Comparison of ENCODE assay signal across 14 mouse cellular contexts in genomic region chr11:98755726-98756380, GRCm38 (mm10). TPM values are rescaled to one million over a fixed set of nuclear protein-coding genes. Genes with fewer than 3 reads are reported as not detected.
DNase-seq lines count a peak whose midpoint lies in the region; ATAC-seq and TF ChIP-seq lines count a peak whose summit lies in the region.
"Had no signal": no experiment of that assay in that cellular context is flagged by ENCODE, and none has a peak within 500 bp of the region (broad histone marks: within the 10 kb centered on the region; RNA-seq: fewer than 3 reads in every experiment).

No protein-coding gene starts in this region.

- H3K9ac ChIP-seq in heart, embryonic 11.5 days (ENCODE audit: low read depth, low read length): no peak overlapping the region
- H3K9ac ChIP-seq in heart, embryonic 16.5 days (ENCODE audit: low read length): 0 out of 2 replicates have a peak overlapping the region, but pooled peaks have one; percentile 11
- no peak overlapping the region for H3K9ac ChIP-seq in stomach, postnatal 0 days (ENCODE audit: low read length)
- no peak overlapping the region for H3K9ac ChIP-seq in lung, postnatal 0 days (replicated peaks; ENCODE audit: low read depth)
- H3K9ac ChIP-seq: hindbrain, embryonic 13.5 days; limb, embryonic 15.5 days had no signal

- peaks cover 53% of the 10 kb centered on the region for H3K4me1 ChIP-seq in heart, embryonic 11.5 days (ENCODE audit: control insufficient read depth, insufficient read depth, low read length)
- peaks cover 55% of the 10 kb centered on the region for H3K4me1 ChIP-seq in heart, embryonic 16.5 days (ENCODE audit: control insufficient read depth, insufficient read depth, low read length)
- peaks cover 16% of the 10 kb centered on the region for H3K4me1 ChIP-seq in stomach, postnatal 0 days (replicated peaks; ENCODE audit: control insufficient read depth, insufficient read depth)
- H3K4me1 ChIP-seq in lung, postnatal 0 days (ENCODE audit: insufficient read depth, low read depth, low read length): peaks cover 35% of the 10 kb centered on the region

- peaks cover 22% of the 10 kb centered on the region for H3K36me3 ChIP-seq in heart, embryonic 11.5 days (ENCODE audit: control insufficient read depth, insufficient read depth, low read length)
- peaks cover 40% of the 10 kb centered on the region for H3K36me3 ChIP-seq in heart, embryonic 16.5 days (ENCODE audit: control insufficient read depth, insufficient read depth)
- peaks cover 12% of the 10 kb centered on the region for H3K36me3 ChIP-seq in stomach, postnatal 0 days (ENCODE audit: control insufficient read depth, insufficient read depth, low read length)
- 0 out of 2 replicates have a peak, but pooled peaks cover 5% of the 10 kb centered on the region for H3K36me3 ChIP-seq in lung, postnatal 0 days (ENCODE audit: insufficient read depth, low read length)

- intact Hi-C loops in heart, postnatal 36 days (cut with DNase I): no loop called here

- WGBS in heart, embryonic 11.5 days (ENCODE audit: insufficient replicate concordance): 79% methylated on average over 6 of the region's 6 CpGs
- 79% methylated on average over 6 of the region's 6 CpGs for WGBS in heart, embryonic 16.5 days
- WGBS in stomach, postnatal 0 days: 87% methylated on average over 6 of the region's 6 CpGs
- 95% methylated on average over 6 of the region's 6 CpGs for whole genome bisulfite sequencing in lung, postnatal 0 days

- no peak overlapping the region for H3K4me3 ChIP-seq in heart, embryonic 11.5 days (ENCODE audit: low read depth, low read length)
- no peak overlapping the region for H3K4me3 ChIP-seq in heart, embryonic 16.5 days (ENCODE audit: low read length)
- H3K4me3 ChIP-seq in stomach, postnatal 0 days (ENCODE audit: low read depth, low read length): no peak overlapping the region
- H3K4me3 ChIP-seq in lung, postnatal 0 days (ENCODE audit: low read depth, low read length): no peak overlapping the region
- H3K4me3 ChIP-seq: embryonic facial prominence, embryonic 10.5 days; hindbrain, embryonic 13.5 days; limb, embryonic 15.5 days; neural tube, embryonic 13.5 days had no signal

- no peak for TF ChIP-seq EP300 in stomach, postnatal 0 days (optimal IDR thresholded peaks at IDR 0.05)
- TF ChIP-seq EP300 in lung, postnatal 0 days (IDR thresholded peaks at IDR 0.05): no peak

- H3K4me2 ChIP-seq in heart, embryonic 11.5 days: peak overlapping the region; percentile 18; the same call in 1 of the 2 replicates
- no peak overlapping the region for H3K4me2 ChIP-seq in heart, embryonic 16.5 days (ENCODE audit: low read depth, low read length)
- H3K4me2 ChIP-seq in stomach, postnatal 0 days (replicated peaks; ENCODE audit: low read depth): no peak overlapping the region
- no peak overlapping the region for H3K4me2 ChIP-seq in lung, postnatal 0 days (replicated peaks; ENCODE audit: low read depth, low read length)
- H3K4me2 ChIP-seq: hindbrain, embryonic 13.5 days; limb, embryonic 15.5 days; neural tube, embryonic 13.5 days had no signal

- DNase-seq in heart, postnatal 36 days: no peak
- peak; percentile 65 for DNase-seq in testis, postnatal 10 days (ENCODE audit: low spot score)
- DNase-seq in testis, postnatal 14 days (ENCODE audit: low spot score): no peak
- peak; percentile 16 for DNase-seq in stomach, postnatal 0 days (ENCODE audit: low spot score)
- no peak for DNase-seq in right cerebral cortex, adult 2 months (ENCODE audit: low spot score in 2 of 2)
- DNase-seq in lung, postnatal 0 days (ENCODE audit: low spot score): no peak
- DNase-seq: kidney, adult 8-10 months had no signal

- H3K9me3 ChIP-seq in heart, embryonic 11.5 days (replicated peaks; ENCODE audit: control insufficient read depth, low read length): no peaks in the 10 kb centered on the region
- no peaks in the 10 kb centered on the region for H3K9me3 ChIP-seq in heart, embryonic 16.5 days (replicated peaks; ENCODE audit: control insufficient read depth, low read length)
- H3K9me3 ChIP-seq in stomach, postnatal 0 days (ENCODE audit: control insufficient read depth, low read length): no peaks in the 10 kb centered on the region
- no peaks in the 10 kb centered on the region for H3K9me3 ChIP-seq in lung, postnatal 0 days (ENCODE audit: low read length)
- H3K9me3 ChIP-seq: embryonic facial prominence, embryonic 10.5 days; hindbrain, embryonic 13.5 days; limb, embryonic 15.5 days; neural tube, embryonic 13.5 days had no signal

- no peaks in the 10 kb centered on the region for H3K27me3 ChIP-seq in heart, embryonic 11.5 days (ENCODE audit: control insufficient read depth, insufficient read depth, low read length)
- H3K27me3 ChIP-seq in heart, embryonic 16.5 days (ENCODE audit: control insufficient read depth, insufficient read depth, low read length): no peaks in the 10 kb centered on the region
- H3K27me3 ChIP-seq in stomach, postnatal 0 days (ENCODE audit: control insufficient read depth, insufficient read depth, low read length): no peaks in the 10 kb centered on the region
- H3K27me3 ChIP-seq in lung, postnatal 0 days (replicated peaks; ENCODE audit: insufficient read depth, low read length): no peaks in the 10 kb centered on the region
- H3K27me3 ChIP-seq: CH12.LX; hindbrain, embryonic 13.5 days; limb, embryonic 15.5 days; neural tube, embryonic 13.5 days had no signal

- peak overlapping the region; percentile 47; the same call in 1 of the 2 replicates for H3K27ac ChIP-seq in heart, embryonic 11.5 days (ENCODE audit: low read depth, low read length)
- H3K27ac ChIP-seq in heart, embryonic 16.5 days (ENCODE audit: low read length): peak overlapping the region; percentile 55
- no peak overlapping the region for H3K27ac ChIP-seq in stomach, postnatal 0 days (replicated peaks)
- no peak overlapping the region for H3K27ac ChIP-seq in lung, postnatal 0 days (ENCODE audit: low read length)
- H3K27ac ChIP-seq: hindbrain, embryonic 13.5 days; limb, embryonic 15.5 days had no signal

- no peak for ATAC-seq in heart, embryonic 11.5 days (replicated peaks; ENCODE audit: insufficient number of reproducible peaks, low FRiP score, low TSS enrichment)
- no peak for ATAC-seq in heart, embryonic 16.5 days (replicated peaks; ENCODE audit: extremely low read depth, insufficient read depth, low FRiP score)
- no peak for ATAC-seq in stomach, postnatal 0 days (ENCODE audit: low FRiP score, low TSS enrichment)
- no peak for ATAC-seq in lung, postnatal 0 days

- no peak for TF ChIP-seq CTCF in stomach, postnatal 0 days (IDR thresholded peaks at IDR 0.05; ENCODE audit: low read depth)
- TF ChIP-seq CTCF in lung, postnatal 0 days (IDR thresholded peaks at IDR 0.05): no peak

RNA-seq across cellular contexts. Expression of gene Thra, which starts 15.4 kb away (rescaled TPM):
- 32.2 and 35.7 TPM in 2 replicates for polyA plus RNA-seq in heart, embryonic 11.5 days (2014; fragmentation: Nextera tagmentation; extraction: Ambion mirVana)
- 100 to 1,000 TPM; 100 to 111 TPM for total RNA-seq in heart, postnatal 36 days (2021)
- polyA plus RNA-seq in heart, embryonic 16.5 days (2015; fragmentation: Nextera tagmentation; extraction: Ambion mirVana): 37.5 and 40.2 TPM in 2 replicates
- polyA plus RNA-seq in stomach, postnatal 0 days (2015; fragmentation: Nextera tagmentation; extraction: Ambion mirVana): 24.0 and 24.5 TPM in 2 replicates
- polyA plus RNA-seq in lung, postnatal 0 days (2015; fragmentation: Nextera tagmentation; extraction: Ambion mirVana): 38.1 and 40.5 TPM in 2 replicates

RNA-seq across cellular contexts. Expression of gene Nr1d1, which starts 19.3 kb away (rescaled TPM):
- polyA plus RNA-seq in heart, embryonic 11.5 days (2014; fragmentation: Nextera tagmentation; extraction: Ambion mirVana): 5.6 and 6.4 TPM in 2 replicates
- total RNA-seq in heart, postnatal 36 days (2021): 100 to 1,000 TPM; 104 to 107 TPM
- 7.0 and 8.2 TPM in 2 replicates for polyA plus RNA-seq in heart, embryonic 16.5 days (2015; fragmentation: Nextera tagmentation; extraction: Ambion mirVana)
- polyA plus RNA-seq in stomach, postnatal 0 days (2015; fragmentation: Nextera tagmentation; extraction: Ambion mirVana): 7.5 and 7.9 TPM in 2 replicates
- polyA plus RNA-seq in lung, postnatal 0 days (2015; fragmentation: Nextera tagmentation; extraction: Ambion mirVana): 6.9 and 8.9 TPM in 2 replicates

RNA-seq across cellular contexts. Expression of gene Med24, which starts 26.6 kb away (rescaled TPM):
- polyA plus RNA-seq in heart, embryonic 11.5 days (2014; fragmentation: Nextera tagmentation; extraction: Ambion mirVana): 31.6 and 42.1 TPM in 2 replicates
- 10 to 100 TPM; 45.2 to 52.7 TPM for total RNA-seq in heart, postnatal 36 days (2021)
- polyA plus RNA-seq in heart, embryonic 16.5 days (2015; fragmentation: Nextera tagmentation; extraction: Ambion mirVana): 36.8 and 40.3 TPM in 2 replicates
- polyA plus RNA-seq in stomach, postnatal 0 days (2015; fragmentation: Nextera tagmentation; extraction: Ambion mirVana): 16.5 and 18.7 TPM in 2 replicates
- 19.9 and 20.6 TPM in 2 replicates for polyA plus RNA-seq in lung, postnatal 0 days (2015; fragmentation: Nextera tagmentation; extraction: Ambion mirVana)

RNA-seq across cellular contexts. Expression of gene Msl1, which starts 39.5 kb away (rescaled TPM):
- polyA plus RNA-seq in heart, embryonic 11.5 days (2014; fragmentation: Nextera tagmentation; extraction: Ambion mirVana): 15.9 and 17.1 TPM in 2 replicates
- total RNA-seq in heart, postnatal 36 days (2021): 10 to 100 TPM; 74.4 to 75.3 TPM
- 15.2 and 15.5 TPM in 2 replicates for polyA plus RNA-seq in heart, embryonic 16.5 days (2015; fragmentation: Nextera tagmentation; extraction: Ambion mirVana)
- polyA plus RNA-seq in stomach, postnatal 0 days (2015; fragmentation: Nextera tagmentation; extraction: Ambion mirVana): 11.3 and 13.8 TPM in 2 replicates
- polyA plus RNA-seq in lung, postnatal 0 days (2015; fragmentation: Nextera tagmentation; extraction: Ambion mirVana): 16.3 and 21.3 TPM in 2 replicates

RNA-seq across cellular contexts. Expression of gene Casc3, which starts 48.9 kb away (rescaled TPM):
- 22.2 and 28.5 TPM in 2 replicates for polyA plus RNA-seq in heart, embryonic 11.5 days (2014; fragmentation: Nextera tagmentation; extraction: Ambion mirVana)
- total RNA-seq in heart, postnatal 36 days (2021): 10 to 100 TPM; 26.1 to 26.2 TPM
- polyA plus RNA-seq in heart, embryonic 16.5 days (2015; fragmentation: Nextera tagmentation; extraction: Ambion mirVana): 23.4 and 24.0 TPM in 2 replicates
- polyA plus RNA-seq in stomach, postnatal 0 days (2015; fragmentation: Nextera tagmentation; extraction: Ambion mirVana): 12.4 and 14.8 TPM in 2 replicates
- polyA plus RNA-seq in lung, postnatal 0 days (2015; fragmentation: Nextera tagmentation; extraction: Ambion mirVana): 22.7 and 22.9 TPM in 2 replicates

Comparison
In these comparisons a context has a peak if more than half of its experiments do, and no peak if none do; other contexts are left out.
1. DNase-seq: peak in testis, postnatal 10 days (single experiment) and stomach, postnatal 0 days (single experiment); none in heart, postnatal 36 days (0 of 2), testis, postnatal 14 days (single experiment), right cerebral cortex, adult 2 months (0 of 2) and lung, postnatal 0 days (single experiment).
2. H3K27ac ChIP-seq: peak in heart, embryonic 11.5 days (single experiment) and heart, embryonic 16.5 days (single experiment); none in stomach, postnatal 0 days (single experiment) and lung, postnatal 0 days (single experiment).